Mouse (Mus musculus) left cerebral cortex, postnatal 25 days (tissue): ENCODE measurements at regions not wholly inside any gene's neighbourhood (a gene's known extent, or its start where the extent isn't known, plus 50 kb on each side); places are given as distances from the start of the nearest gene placed in this dataset.
A peak's percentile ranks its signal among the peaks of the same experiment; 100 is the strongest.

Experiments used
- DNase-seq, 2 experiments: peaks; one replicate each; pipeline ENCODE4 v3.0.0; 2022; ENCODE audit warnings: low spot score in 2 of 2, mixed read lengths in 1 of 2
- intact Hi-C: fragments of 180-260 bp; cut with DNase I; formaldehyde crosslinking; loops from one replicate; pipeline ENCODE4 v1.15.1; 2025

GRCm38 (mm10) chr10:106058050-106058449 is 216.9 kb upstream of the Mettl25 start:
- intact Hi-C loops, result no loop called here
- no peak for DNase-seq

DNA sequence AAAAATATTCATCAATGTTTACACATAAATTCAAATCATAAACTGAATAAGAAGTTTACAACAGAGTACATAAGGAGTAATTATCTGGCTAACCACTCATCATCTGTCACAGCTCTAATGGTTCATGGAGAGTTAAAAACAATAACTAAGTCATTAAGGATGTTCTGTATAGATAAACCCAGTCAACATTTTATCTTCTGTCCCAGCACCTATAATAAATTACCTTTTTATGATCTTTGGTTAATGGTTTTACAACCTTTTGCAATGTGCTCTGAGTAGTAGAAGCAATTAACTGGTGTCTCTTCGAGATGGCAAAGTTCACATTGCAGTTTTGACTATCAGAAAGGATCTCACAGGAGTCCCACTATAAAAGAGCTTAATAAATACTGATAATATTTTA is 197.3 kb upstream of the Mettl25 start:
- no peak for DNase-seq
- intact Hi-C loops, result no loop called here

DNA sequence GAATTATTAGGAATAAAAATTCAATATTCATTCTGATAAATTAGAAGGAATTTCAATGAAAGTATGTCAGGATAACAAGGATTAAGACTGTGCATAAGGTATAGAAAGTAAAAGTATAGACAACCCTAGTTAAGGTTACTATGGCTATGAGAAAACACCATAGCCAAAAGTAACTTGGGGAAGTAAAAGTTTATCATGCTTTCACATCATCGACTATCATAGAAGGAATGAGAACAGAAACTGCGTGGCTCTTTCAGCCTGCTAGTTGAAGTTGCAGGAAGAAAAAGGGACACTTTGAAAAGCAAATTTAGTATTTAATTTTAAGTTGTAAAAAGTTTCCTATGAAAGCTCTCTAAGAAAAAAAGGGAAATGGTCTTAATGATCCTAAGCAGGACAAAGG is 196.9 kb upstream of the Mettl25 start:
- intact Hi-C loops, result no loop called here
- no peak for DNase-seq

DNA sequence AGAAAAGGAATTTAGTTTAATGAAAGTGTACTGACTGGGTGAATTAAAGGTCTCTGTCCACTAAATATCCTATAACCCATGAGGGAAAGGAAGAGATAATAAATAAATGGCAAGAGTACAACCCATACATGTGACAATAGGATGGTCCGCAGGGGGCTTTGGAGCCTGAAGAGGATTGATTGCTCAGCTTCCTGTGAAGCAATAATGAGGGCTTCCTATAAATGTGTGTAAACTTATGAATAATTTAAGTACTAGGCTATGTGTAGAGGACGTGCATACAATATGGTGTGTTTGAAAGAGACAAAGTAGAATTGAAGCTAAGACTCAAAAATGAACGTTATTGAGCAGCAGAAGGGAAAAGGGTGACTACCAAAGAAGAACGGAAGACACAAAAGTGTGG is 192.2 kb upstream of the Mettl25 start:
- intact Hi-C loops, result no loop called here
- no peak for DNase-seq

GRCm38 (mm10) chr10:106024648-106025047 is 183.5 kb upstream of the Mettl25 start:
- intact Hi-C loops, result no loop called here

GRCm38 (mm10) chr10:106023639-106024215 is 182.5 kb upstream of the Mettl25 start:
- no peak for DNase-seq
- intact Hi-C loops, result no loop called here

More at GRCm38 (mm10) chr10:106024648-106025047, 183.5 kb upstream of the Mettl25 start:
- no peak for DNase-seq

DNA sequence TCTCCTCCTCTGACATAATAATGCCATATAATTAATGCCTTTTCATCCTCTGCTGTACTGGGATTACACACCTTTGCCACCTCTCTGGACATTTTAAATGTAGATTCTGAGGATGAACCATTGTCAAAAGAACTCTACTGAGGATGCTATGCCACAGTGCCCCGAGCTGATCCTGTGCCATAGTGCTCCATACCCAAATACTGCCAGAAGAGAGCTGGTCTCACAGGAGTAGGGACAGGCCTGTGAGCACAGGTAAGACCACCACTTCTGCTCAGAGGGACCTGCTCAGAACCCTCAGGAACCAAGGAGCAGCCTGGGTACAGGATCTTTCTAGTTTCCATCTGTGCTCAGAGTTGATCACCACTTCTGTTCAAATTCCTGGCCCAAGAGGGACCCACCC is 174.8 kb upstream of the Mettl25 start:
- intact Hi-C loops, result no loop called here
- no peak for DNase-seq

DNA sequence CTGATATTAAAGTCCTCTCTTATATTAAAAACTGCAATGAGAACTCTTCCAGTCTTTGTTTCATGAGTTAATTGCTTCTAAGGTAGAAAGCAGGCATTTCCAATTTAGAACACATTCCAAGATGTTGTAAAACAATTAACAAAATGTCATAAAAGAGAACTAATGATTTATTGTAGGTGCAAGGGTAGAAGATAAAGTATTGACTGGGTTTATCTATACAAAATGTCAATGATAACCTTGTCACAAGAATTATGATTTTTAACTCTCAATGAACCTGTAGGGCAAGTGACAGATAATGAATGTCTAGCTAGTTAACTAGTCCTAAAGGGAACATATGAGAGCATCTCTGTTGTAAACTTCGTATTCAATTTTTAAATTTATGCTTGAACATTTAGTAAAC is 174.3 kb upstream of the Mettl25 start:
- intact Hi-C loops, result no loop called here
- no peak for DNase-seq

DNA sequence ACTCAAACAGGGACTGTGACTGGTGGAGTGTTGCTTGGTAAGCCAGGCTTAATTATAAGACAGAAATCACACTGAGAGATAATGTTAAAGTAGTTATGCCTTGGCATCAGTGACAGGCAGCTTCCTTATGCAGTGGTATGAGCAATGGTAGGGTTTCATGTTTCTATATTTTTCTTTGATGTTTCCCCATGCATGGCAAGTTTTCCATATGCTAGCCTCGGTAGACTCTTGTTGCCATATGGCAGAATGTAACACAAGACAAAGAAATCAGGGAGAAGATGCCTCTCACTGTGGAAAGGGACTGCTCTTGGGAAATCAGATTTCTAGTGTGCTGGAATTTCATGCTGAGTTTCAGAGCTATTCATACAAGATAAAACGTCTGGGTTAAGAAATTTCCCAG is 169.0 kb upstream of the Mettl25 start:
- peak; percentile 3 to 72 for DNase-seq
- intact Hi-C loops, result no loop called here

DNA sequence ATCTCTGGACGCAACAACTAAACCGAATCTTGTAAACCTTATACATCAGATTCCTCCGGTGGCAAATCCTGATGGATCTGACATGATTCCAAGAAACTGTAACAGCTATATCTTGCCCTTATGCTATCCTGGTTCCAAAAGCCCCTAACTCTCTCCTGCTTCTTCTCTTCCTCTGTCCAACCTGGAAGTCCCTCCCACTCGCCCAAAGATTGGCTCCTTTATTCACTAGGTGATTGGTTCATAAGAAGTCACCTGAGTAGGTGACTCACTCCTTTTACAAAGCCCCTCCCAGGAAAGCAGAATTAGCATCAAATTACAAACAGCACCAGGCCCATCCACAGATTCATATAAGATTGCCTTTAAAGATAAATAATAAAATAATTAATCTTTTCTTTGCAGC is 166.2 kb upstream of the Mettl25 start:
- DNase-seq, result no peak

GRCm38 (mm10) chr10:106006861-106007260 is 165.7 kb upstream of the Mettl25 start:
- intact Hi-C loops, result no loop called here
- no peak for DNase-seq

More for the DNA sequence above, 166.2 kb upstream of the Mettl25 start:
- intact Hi-C loops, result no loop called here

DNA sequence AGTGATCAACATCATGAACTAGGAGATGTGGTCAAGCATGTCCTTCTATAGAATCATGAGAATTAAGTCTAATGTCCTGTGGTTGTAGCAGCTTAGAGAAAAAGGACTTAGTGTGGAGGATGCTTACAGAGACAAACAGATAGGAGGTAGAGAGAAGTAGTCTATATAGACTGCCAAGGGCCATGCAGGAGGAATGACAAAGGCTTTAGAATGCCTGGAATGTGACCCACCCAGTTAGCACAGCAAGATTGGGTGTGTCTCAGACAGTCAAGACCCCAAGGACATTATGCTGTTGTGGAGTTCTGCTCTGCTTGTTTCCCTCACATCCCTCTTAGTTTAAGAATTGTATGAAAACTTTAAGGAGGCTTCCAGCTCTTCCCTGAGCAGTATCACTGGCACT is 164.9 kb upstream of the Mettl25 start:
- DNase-seq, result no peak

DNA sequence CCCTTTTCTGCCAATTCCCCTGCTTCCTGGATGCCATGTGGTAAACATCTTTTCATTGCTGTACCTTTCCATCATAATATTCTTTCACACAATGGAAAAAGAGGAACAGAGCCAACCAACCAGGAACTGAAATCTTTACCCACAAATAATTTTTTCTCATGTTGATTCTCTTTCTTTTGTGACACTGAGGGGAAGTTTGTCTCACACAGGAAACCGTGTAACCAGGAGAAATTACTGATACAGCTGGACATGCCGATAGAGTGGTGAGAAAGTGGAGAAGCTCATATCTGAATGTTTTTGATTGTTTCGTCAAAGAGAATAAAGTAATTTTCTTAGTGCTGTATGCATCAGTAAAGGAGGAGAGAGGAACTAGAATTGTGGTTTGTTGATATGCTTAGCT is 116.3 kb upstream of the Mettl25 start:
- intact Hi-C loops, result no loop called here
- no peak for DNase-seq

More for the DNA sequence above, 164.9 kb upstream of the Mettl25 start:
- intact Hi-C loops, result no loop called here

- no peak for DNase-seq
- intact Hi-C loops, result no loop called here
Observed at GRCm38 (mm10) chr10:105933309-105933708, 92.1 kb upstream of the Mettl25 start.

- no peak for DNase-seq
- intact Hi-C loops, result no loop called here
Observed at GRCm38 (mm10) chr10:105932786-105933185, 91.6 kb upstream of the Mettl25 start.

DNA sequence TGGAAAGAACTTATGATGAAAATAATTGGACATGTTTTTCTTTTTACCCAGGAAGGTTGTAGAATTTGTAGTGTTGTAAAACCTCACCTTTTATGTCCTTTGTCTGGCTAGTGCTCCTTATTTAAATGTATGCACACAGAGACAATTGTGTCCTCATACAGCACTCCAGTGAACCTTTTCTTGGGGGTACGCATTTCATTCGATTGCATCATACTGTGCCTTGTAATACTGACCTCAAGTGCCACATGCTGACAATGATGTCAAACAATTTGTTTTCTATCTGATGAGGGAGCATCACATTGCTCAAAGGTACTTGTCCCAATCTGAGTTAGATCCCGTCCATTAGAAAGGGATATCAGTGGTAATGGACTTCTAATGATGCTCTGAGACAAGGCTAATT is 86.4 kb upstream of the Mettl25 start:
- DNase-seq, result no peak
- intact Hi-C loops, result no loop called here

GRCm38 (mm10) chr10:105926912-105927238 is 85.7 kb upstream of the Mettl25 start:
- intact Hi-C loops, result no loop called here
- no peak for DNase-seq

DNA sequence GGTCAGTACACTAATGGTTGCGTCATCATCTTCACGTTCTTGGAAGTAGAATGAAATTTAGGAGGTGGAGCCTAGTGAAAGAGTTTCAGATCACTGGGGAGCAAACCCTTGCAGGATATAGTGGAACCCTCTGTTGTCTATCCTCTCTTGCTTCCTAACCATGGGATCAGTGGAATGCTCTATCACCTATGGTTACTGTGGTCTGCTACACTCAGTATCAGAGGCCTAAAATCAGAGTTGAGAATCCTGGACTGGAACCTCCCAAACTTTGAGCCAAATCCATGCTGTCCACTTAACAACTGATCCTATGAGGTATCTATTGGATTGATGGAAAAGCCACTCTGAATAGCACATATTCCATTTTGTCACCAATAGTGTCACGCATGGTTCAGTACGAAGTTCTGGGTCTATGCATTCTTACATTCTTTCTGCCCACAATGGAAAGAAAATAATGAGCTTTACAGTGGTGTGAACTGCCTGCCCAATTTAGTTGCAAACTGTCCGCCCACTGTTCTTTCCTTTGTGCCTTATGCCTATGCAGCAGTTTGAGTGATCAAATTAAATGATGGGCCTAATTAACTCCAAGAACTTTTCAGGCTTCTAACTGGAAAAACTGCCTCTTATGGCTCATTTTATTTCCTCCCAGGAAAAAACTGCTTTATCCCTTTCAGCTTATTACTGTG is 85.2 kb upstream of the Mettl25 start:
- DNase-seq, result peak; percentile 43 to 76

GRCm38 (mm10) chr10:105899677-105900076 is 58.5 kb upstream of the Mettl25 start:
- DNase-seq, result no peak

More for the DNA sequence above, 85.2 kb upstream of the Mettl25 start:
- intact Hi-C loops, result no loop called here

GRCm38 (mm10) chr10:105899225-105899624 is 58.0 kb upstream of the Mettl25 start:
- no peak for DNase-seq
- intact Hi-C loops, result no loop called here

More at GRCm38 (mm10) chr10:105899677-105900076, 58.5 kb upstream of the Mettl25 start:
- intact Hi-C loops, result no loop called here
